Mouse (Mus musculus): ENCODE results near the gene Tlk2.

- TF ChIP-seq POLR2A (IDR thresholded peaks at IDR 0.05; ENCODE audit: low read depth, low read length) (no peak), CTCF (IDR thresholded peaks at IDR 0.05; ENCODE audit: borderline replicate concordance, insufficient read depth, low read length) (no peak)
Measured at GRCm38 (mm10) chr11:105321090-105321489, 142.5 kb downstream of the Tlk2 start.
